8 mouse cellular contexts compared by ENCODE assay signal in the genomic region with DNA sequence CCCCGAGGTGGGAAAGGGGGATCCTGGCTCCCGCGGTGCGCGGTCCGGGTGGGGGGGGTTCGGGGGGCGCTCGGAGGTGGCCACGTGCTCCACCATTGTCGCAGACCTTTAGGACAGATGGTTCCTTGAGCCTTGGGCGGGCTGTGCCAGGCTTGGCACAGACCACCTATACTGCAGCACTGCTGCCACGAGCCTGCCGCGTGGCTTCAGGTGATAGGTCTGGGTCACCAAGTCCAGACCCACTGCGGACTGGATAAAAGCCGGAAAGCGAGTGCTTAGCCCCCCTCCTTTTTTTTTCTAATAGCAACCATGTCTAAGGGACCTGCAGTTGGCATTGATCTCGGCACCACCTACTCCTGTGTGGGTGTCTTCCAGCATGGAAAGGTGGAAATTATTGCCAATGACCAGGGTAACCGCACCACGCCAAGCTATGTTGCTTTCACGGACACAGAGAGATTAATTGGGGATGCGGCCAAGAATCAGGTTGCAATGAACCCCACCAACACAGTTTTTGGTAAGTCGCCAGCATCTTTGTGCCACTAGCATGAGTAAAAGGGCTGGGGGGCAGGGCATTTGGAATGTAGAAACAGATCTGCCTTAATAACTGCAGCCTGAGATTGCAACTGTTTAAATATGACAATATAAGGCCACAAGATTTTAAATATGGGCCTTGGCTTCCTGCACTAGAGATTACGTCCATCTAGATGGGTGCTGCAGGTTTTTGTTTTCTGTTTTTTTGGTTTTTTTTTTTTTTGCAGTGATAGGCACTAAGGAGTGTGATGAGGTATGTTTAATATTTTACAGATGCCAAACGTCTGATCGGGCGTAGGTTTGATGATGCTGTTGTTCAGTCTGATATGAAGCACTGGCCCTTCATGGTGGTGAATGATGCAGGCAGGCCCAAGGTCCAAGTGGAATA. TPM values are rescaled to one million over a fixed set of nuclear protein-coding genes. Genes with fewer than 3 reads are reported as not detected.
DNase-seq lines count a peak whose midpoint lies in the region; ATAC-seq and TF ChIP-seq lines count a peak whose summit lies in the region.
"Not testable (repeated sequence)": the region's sequence is repeated elsewhere in the genome, so short reads cannot be mapped to it uniquely, and the experiment has no call there.

No protein-coding gene starts in this region.

- H3K27ac ChIP-seq in cortical plate, adult 2 months (ENCODE audit: insufficient read depth, low read length), result 0 out of 2 replicates have a peak overlapping the region, but pooled peaks have one; percentile 75
- peak overlapping the region; percentile 100 for H3K27ac ChIP-seq in gastrocnemius, adult 2 months
- H3K27ac ChIP-seq in hindbrain, embryonic 14.5 days, result peak overlapping the region; percentile 86
- peak overlapping the region; percentile 99 for H3K27ac ChIP-seq in layer of hippocampus, adult 2 months
- H3K27ac ChIP-seq in neural tube, embryonic 12.5 days, result peak overlapping the region; percentile 91

- peak overlapping the region; percentile 89 for H3K9ac ChIP-seq in hindbrain, embryonic 14.5 days
- peak overlapping the region; percentile 99 for H3K9ac ChIP-seq in neural tube, embryonic 12.5 days

- peak overlapping the region; percentile 89 for H3K4me2 ChIP-seq in hindbrain, embryonic 14.5 days (replicated peaks)
- H3K4me2 ChIP-seq in neural tube, embryonic 12.5 days (replicated peaks), result peak overlapping the region; percentile 63

- intact Hi-C loops in gastrocnemius, adult 2 months (cut with DNase I), result not testable (repeated sequence)

- not testable (repeated sequence) for H3K4me1 ChIP-seq in cortical plate, adult 2 months (ENCODE audit: control insufficient read depth, insufficient read depth, low read length)
- peaks cover 29% of the 10 kb centered on the region for H3K4me1 ChIP-seq in hindbrain, embryonic 14.5 days (replicated peaks; ENCODE audit: control insufficient read depth, insufficient read depth, low read length)
- peaks cover 18% of the 10 kb centered on the region for H3K4me1 ChIP-seq in lung, adult 2 months (ENCODE audit: control insufficient read depth, insufficient read depth, low read length)
- peaks cover 31% of the 10 kb centered on the region for H3K4me1 ChIP-seq in neural tube, embryonic 12.5 days

- peak; percentile 70 for DNase-seq in 3T3-L1 (ENCODE audit: low read depth, low spot score)
- DNase-seq in adrenal gland, postnatal 10 days, result peak; percentile 57
- peak; percentile 70 for DNase-seq in gastrocnemius, adult 2 months
- DNase-seq in hindbrain, embryonic 14.5 days (ENCODE audit: low spot score), result not testable (repeated sequence)
- DNase-seq in layer of hippocampus, adult 2 months (ENCODE audit: low spot score in 2 of 2), result peak in 1 of 2 experiments; percentile 59
- peak; percentile 34 for DNase-seq in lung, adult 2 months

- not testable (repeated sequence) for H3K9me3 ChIP-seq in hindbrain, embryonic 14.5 days (ENCODE audit: control insufficient read depth, low read length); neural tube, embryonic 12.5 days

- whole genome bisulfite sequencing in hindbrain, embryonic 14.5 days, result under 1% methylated on average over 28 of the region's 28 CpGs
- WGBS in lung, adult 2 months, result under 1% methylated on average over 28 of the region's 28 CpGs
- WGBS in neural tube, embryonic 12.5 days, result under 1% methylated on average over 28 of the region's 28 CpGs

- not testable (repeated sequence) for H3K27me3 ChIP-seq in hindbrain, embryonic 14.5 days (ENCODE audit: control insufficient read depth, insufficient read depth, low read length); neural tube, embryonic 12.5 days (replicated peaks)

- TF ChIP-seq CTCF in cortical plate, adult 2 months (IDR thresholded peaks at IDR 0.05; ENCODE audit: extremely low read depth, insufficient read depth, low read length); gastrocnemius, adult 2 months (IDR thresholded peaks at IDR 0.05); layer of hippocampus, adult 2 months (conservative IDR thresholded peaks at IDR 0.05); lung, adult 2 months (IDR thresholded peaks at IDR 0.05; ENCODE audit: insufficient read depth, low read length): not testable (repeated sequence)

- peaks cover 42% of the 10 kb centered on the region for H3K36me3 ChIP-seq in hindbrain, embryonic 14.5 days (replicated peaks; ENCODE audit: control insufficient read depth, insufficient read depth)
- peaks cover 31% of the 10 kb centered on the region for H3K36me3 ChIP-seq in neural tube, embryonic 12.5 days

- not testable (repeated sequence) for TF ChIP-seq POLR2A in cortical plate, adult 2 months (IDR thresholded peaks at IDR 0.05; ENCODE audit: extremely low read depth, insufficient read depth, low read length)
- TF ChIP-seq POLR2A in lung, adult 2 months (IDR thresholded peaks at IDR 0.05; ENCODE audit: borderline replicate concordance, extremely low read depth, low read depth, low read length), result peak; percentile 58; the same call in 1 of the 2 replicates

- 0 out of 2 replicates have a peak, but pooled peaks have one; percentile 13 for ATAC-seq in hindbrain, embryonic 14.5 days (ENCODE audit: low FRiP score)
- peak; percentile 23 for ATAC-seq in neural tube, embryonic 12.5 days (ENCODE audit: low FRiP score, low read depth)

- H3K4me3 ChIP-seq in cortical plate, adult 2 months (ENCODE audit: insufficient read depth, low read length), result peak overlapping the region; percentile 62
- H3K4me3 ChIP-seq in gastrocnemius, adult 2 months, result peak overlapping the region; percentile 93
- peak overlapping the region; percentile 67 for H3K4me3 ChIP-seq in hindbrain, embryonic 14.5 days (replicated peaks; ENCODE audit: low read length)
- peak overlapping the region; percentile 91 for H3K4me3 ChIP-seq in layer of hippocampus, adult 2 months
- H3K4me3 ChIP-seq in lung, adult 2 months (replicated peaks; ENCODE audit: extremely low read depth, low read depth, low read length), result peak overlapping the region; percentile 75
- H3K4me3 ChIP-seq in neural tube, embryonic 12.5 days, result peak overlapping the region; percentile 98

RNA-seq across cellular contexts. Expression of a gene that starts 1.1 kb away (rescaled TPM):
- total RNA-seq in adrenal gland, postnatal 10 days (2021), result 1,000 to 10,000 TPM; 1,152 to 1,293 TPM
- 1,998 and 2,235 TPM in 2 replicates for polyA plus RNA-seq in cortical plate, adult 2 months (2012; rRNA removed)
- 1,000 to 10,000 TPM; 1,297 to 1,609 TPM for total RNA-seq in gastrocnemius, adult 2 months (2021)
- 2,885 and 3,458 TPM in 2 replicates for polyA plus RNA-seq in hindbrain, embryonic 14.5 days (2014; fragmentation: Nextera tagmentation; extraction: Ambion mirVana)
- total RNA-seq in layer of hippocampus, adult 2 months (2021), result 1,000 to 10,000 TPM; 2,132 to 2,154 TPM
- 1,079 and 1,193 TPM in 2 replicates for polyA plus RNA-seq in lung, adult 2 months (2012; rRNA removed)
- 2,593 and 2,648 TPM in 2 replicates for polyA plus RNA-seq in neural tube, embryonic 12.5 days (2016; fragmentation: Nextera tagmentation; extraction: Ambion mirVana)
